Mouse (Mus musculus): ENCODE measurements around the gene Rin2.

DNA sequence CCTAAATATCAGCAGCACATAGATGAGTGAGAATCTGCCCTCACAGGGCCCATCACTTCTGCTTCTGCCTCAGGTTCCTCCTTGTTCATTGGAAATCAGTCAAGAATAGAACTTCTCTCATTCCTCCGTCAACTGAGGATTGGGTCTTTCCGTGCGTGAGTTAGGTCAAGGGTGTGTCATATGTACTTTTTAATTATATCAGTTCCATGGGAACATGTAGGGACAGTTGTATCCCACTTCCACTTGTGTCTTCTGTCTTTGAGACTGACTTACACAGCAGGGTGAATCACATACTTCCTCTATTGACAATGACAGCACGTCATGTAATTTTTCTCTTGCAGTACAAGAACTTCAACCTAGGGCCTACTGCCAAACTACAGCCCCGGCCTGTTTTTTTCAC lies 65.7 kb downstream of the Rin2 start:
- TF ChIP-seq CTCF (IDR thresholded peaks at IDR 0.05; ENCODE audit: control insufficient read depth, insufficient read depth, low read length), result no peak
- no peak for TF ChIP-seq POLR2A (IDR thresholded peaks at IDR 0.05; ENCODE audit: borderline replicate concordance, control insufficient read depth, low read depth, low read length)
